Comparison of ENCODE assay signal across 8 mouse cellular contexts in genomic region chr16:30144818-30145464, GRCm38 (mm10).
A peak's percentile ranks its signal among the peaks of the same experiment; 100 is the strongest.
DNase-seq lines count a peak whose midpoint lies in the region; ATAC-seq and TF ChIP-seq lines count a peak whose summit lies in the region.

No protein-coding gene starts in this region.

- H3K27ac ChIP-seq in forebrain, embryonic 12.5 days = no peak overlapping the region
- no peak overlapping the region for H3K27ac ChIP-seq in limb, embryonic 13.5 days
- H3K27ac ChIP-seq in small intestine, adult 2 months (ENCODE audit: insufficient read depth, low read depth, low read length) = peak overlapping the region; percentile 4; the same call in 1 of the 2 replicates

- H3K36me3 ChIP-seq in forebrain, embryonic 12.5 days (replicated peaks) = no peaks in the 10 kb centered on the region
- H3K36me3 ChIP-seq in limb, embryonic 13.5 days = no peaks in the 10 kb centered on the region
- no peaks in the 10 kb centered on the region for H3K36me3 ChIP-seq in small intestine, adult 2 months (ENCODE audit: control insufficient read depth, insufficient read depth, low read length)

- no peak for ATAC-seq in forebrain, embryonic 12.5 days (ENCODE audit: low FRiP score)
- ATAC-seq in limb, embryonic 13.5 days (ENCODE audit: low FRiP score, low read depth) = no peak

- no peak overlapping the region for H3K4me3 ChIP-seq in forebrain, embryonic 12.5 days (replicated peaks)
- H3K4me3 ChIP-seq in limb, embryonic 13.5 days = peak overlapping the region; percentile 27
- peak overlapping the region; percentile 15 for H3K4me3 ChIP-seq in small intestine, adult 2 months (ENCODE audit: low read depth, low read length)

- peak; percentile 15 for DNase-seq in ovary, adult 18-20 months (ENCODE audit: low spot score)
- DNase-seq in ovary, postnatal 10 days (ENCODE audit: low spot score) = no peak
- no peak for DNase-seq in gastrocnemius, postnatal 25 days
- DNase-seq in c-Kit-positive CD71-positive TER-119-positive erythroid progenitor cells, embryonic 14.5 days (ENCODE audit: low spot score) = no peak
- DNase-seq in urinary bladder, postnatal 10 days (ENCODE audit: low spot score) = no peak

- TF ChIP-seq POLR2A in small intestine, adult 2 months (IDR thresholded peaks at IDR 0.05; ENCODE audit: low read depth, low read length) = no peak

- 17% methylated on average over 13 of the region's 13 CpGs for WGBS in forebrain, embryonic 12.5 days
- WGBS in limb, embryonic 13.5 days = 9% methylated on average over 13 of the region's 13 CpGs
- 13% methylated on average over 13 of the region's 13 CpGs for WGBS in small intestine, adult 2 months

- peaks cover 11% of the 10 kb centered on the region for H3K4me1 ChIP-seq in forebrain, embryonic 12.5 days
- peaks cover 48% of the 10 kb centered on the region for H3K4me1 ChIP-seq in limb, embryonic 13.5 days
- H3K4me1 ChIP-seq in small intestine, adult 2 months (ENCODE audit: control insufficient read depth, insufficient read depth, insufficient read length, low read length) = peaks cover 8% of the 10 kb centered on the region

- H3K9me3 ChIP-seq in forebrain, embryonic 12.5 days = no peaks in the 10 kb centered on the region
- no peaks in the 10 kb centered on the region for H3K9me3 ChIP-seq in limb, embryonic 13.5 days

- no peak overlapping the region for H3K9ac ChIP-seq in forebrain, embryonic 12.5 days
- H3K9ac ChIP-seq in limb, embryonic 13.5 days = 0 out of 2 replicates have a peak overlapping the region, but pooled peaks have one; percentile 35

- peaks cover 76% of the 10 kb centered on the region for H3K27me3 ChIP-seq in forebrain, embryonic 12.5 days
- peaks cover 3% of the 10 kb centered on the region; the same call in 1 of the 2 replicates for H3K27me3 ChIP-seq in limb, embryonic 13.5 days
- no peaks in the 10 kb centered on the region for H3K27me3 ChIP-seq in small intestine, adult 2 months (ENCODE audit: control insufficient read depth, insufficient read depth, low read length)

- TF ChIP-seq CTCF in small intestine, adult 2 months (IDR thresholded peaks at IDR 0.05; ENCODE audit: extremely low read depth, insufficient read length, insufficient replicate concordance, low read depth, low read length) = no peak

- peak overlapping the region; percentile 41 for H3K4me2 ChIP-seq in forebrain, embryonic 12.5 days
- H3K4me2 ChIP-seq in limb, embryonic 13.5 days (replicated peaks) = peak overlapping the region; percentile 63
